Mouse (Mus musculus) hindbrain, embryonic 16.5 days (tissue): ENCODE results near the gene Fyco1. TPM values are rescaled to one million over a fixed set of nuclear protein-coding genes. Genes with fewer than 3 reads are reported as not detected.
"Not testable (repeated sequence)": the region's sequence is repeated elsewhere in the genome, so short reads cannot be mapped to it uniquely, and the experiment has no call there.

ENCODE experiments used
- ATAC-seq: fragments of 200-750 bp; cut with Nextera tagmentation; 2 replicates; pipeline ENCODE4 v1.8.0; 2017; ENCODE audit warnings: moderate TSS enrichment, moderate library complexity
- H3K27ac ChIP-seq: fragments of 300-500 bp; sonication (generic); 2 replicates; pipeline ENCODE4 v1.5.1; 2014; ENCODE audit warnings: low read depth, mild to moderate bottlenecking, control low read depth, low read length, moderate library complexity
- H3K27me3 ChIP-seq: fragments of 300-500 bp; sonication (generic); replicated peaks from 2 replicates; pipeline ENCODE4 v1.6.1; 2014; ENCODE audit warnings: low read length; ENCODE audit not compliant: control insufficient read depth, insufficient read depth
- H3K36me3 ChIP-seq: fragments of 300-500 bp; sonication (generic); 2 replicates; pipeline ENCODE4 v1.6.1; 2014; ENCODE audit warnings: mild to moderate bottlenecking, low read length, moderate library complexity, mixed read lengths; ENCODE audit not compliant: control insufficient read depth, insufficient read depth
- H3K4me1 ChIP-seq: fragments of 300-500 bp; sonication (generic); 2 replicates; pipeline ENCODE4 v1.6.1; 2014; ENCODE audit warnings: low read depth, low read length; ENCODE audit not compliant: control insufficient read depth, insufficient read depth
- H3K4me2 ChIP-seq: fragments of 300-500 bp; sonication (generic); 2 replicates; pipeline ENCODE4 v1.6.1; 2014; ENCODE audit warnings: mild to moderate bottlenecking, low read length, control low read depth, moderate library complexity
- H3K4me3 ChIP-seq: fragments of 300-500 bp; sonication (generic); 2 replicates; pipeline ENCODE4 v1.5.1; 2014; ENCODE audit warnings: mild to moderate bottlenecking, low read length, control low read depth, moderate library complexity
- H3K9ac ChIP-seq: fragments of 300-500 bp; sonication (generic); 2 replicates; pipeline ENCODE4 v1.6.1; 2014; ENCODE audit warnings: low read depth, mild to moderate bottlenecking, control low read depth, low read length, moderate library complexity
- H3K9me3 ChIP-seq: fragments of 300-500 bp; sonication (generic); 2 replicates; pipeline ENCODE4 v1.6.1; 2014; ENCODE audit warnings: mild to moderate bottlenecking, low read length, moderate library complexity; ENCODE audit not compliant: control insufficient read depth
- WGBS: fragments of 180-500 bp; shearing (Covaris S2); extraction: QIAGEN DNeasy Blood & Tissue Kit; methylation state at CpG from one replicate; pipeline ENCODE4 v1.1.7; 2014; 5-methylcytosine and 5-hydroxymethylcytosine counted together
- polyA plus RNA-seq: library from polyadenylated mRNA; unstranded; fragments of >200 nt; fragmentation: Nextera tagmentation; extraction: Ambion mirVana; gene quantifications from 2 replicates; pipeline ENCODE4 v1.2.1, GENCODE M21; 2015

Gene Fyco1
- polyA plus RNA-seq, 1 experiment from 2014 or later: 17.0 TPM

DNA sequence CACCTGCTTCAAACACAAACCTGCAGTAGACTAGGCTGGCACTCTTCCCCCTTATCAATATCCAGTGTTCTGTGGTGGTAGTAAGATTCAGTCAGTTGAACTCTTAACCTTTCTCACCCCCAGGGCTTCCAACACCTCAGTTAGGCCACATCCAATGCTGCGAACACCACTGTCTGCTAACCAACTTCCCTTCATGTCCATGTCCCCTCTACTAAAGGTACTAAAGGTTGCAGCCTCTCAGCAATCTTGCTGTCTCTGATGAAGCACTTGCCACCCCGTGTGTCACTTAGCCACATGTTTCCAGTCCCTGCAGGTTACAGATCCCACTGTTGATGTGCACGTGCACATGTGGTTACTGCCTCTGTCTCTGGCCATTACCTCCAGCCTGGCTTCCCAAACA, 87.9 kb downstream of the Fyco1 start:
- no peaks in the 10 kb centered on the region for H3K36me3 ChIP-seq
- no peak for ATAC-seq
- no peaks in the 10 kb centered on the region for H3K27me3 ChIP-seq
- no peak overlapping the region for H3K4me3 ChIP-seq
- H3K9ac ChIP-seq: no peak overlapping the region
- H3K4me2 ChIP-seq: no peak overlapping the region
- 86% methylated on average over 3 of the region's 3 CpGs for WGBS
- no peaks in the 10 kb centered on the region for H3K9me3 ChIP-seq
- H3K4me1 ChIP-seq: no peaks in the 10 kb centered on the region
- H3K27ac ChIP-seq: no peak overlapping the region

GRCm38 (mm10) chr9:123762886-123763285, 88.8 kb downstream of the Fyco1 start:
- H3K4me1 ChIP-seq: no peaks in the 10 kb centered on the region
- no peak overlapping the region for H3K4me2 ChIP-seq
- H3K36me3 ChIP-seq: no peaks in the 10 kb centered on the region
- H3K27ac ChIP-seq: no peak overlapping the region
- H3K4me3 ChIP-seq: no peak overlapping the region
- H3K9ac ChIP-seq: no peak overlapping the region
- no peaks in the 10 kb centered on the region for H3K27me3 ChIP-seq
- ATAC-seq: no peak
- no peaks in the 10 kb centered on the region for H3K9me3 ChIP-seq
- WGBS: 87% methylated on average over 4 of the region's 4 CpGs

GRCm38 (mm10) chr9:123760806-123761205, 90.9 kb downstream of the Fyco1 start:
- H3K36me3 ChIP-seq: no peaks in the 10 kb centered on the region
- no peaks in the 10 kb centered on the region for H3K27me3 ChIP-seq
- no peak overlapping the region for H3K4me3 ChIP-seq
- no peak for ATAC-seq
- no peaks in the 10 kb centered on the region for H3K9me3 ChIP-seq
- H3K9ac ChIP-seq: no peak overlapping the region
- no peaks in the 10 kb centered on the region for H3K4me1 ChIP-seq
- no peak overlapping the region for H3K27ac ChIP-seq
- 89% methylated on average over 3 of the region's 3 CpGs for WGBS
- no peak overlapping the region for H3K4me2 ChIP-seq

DNA sequence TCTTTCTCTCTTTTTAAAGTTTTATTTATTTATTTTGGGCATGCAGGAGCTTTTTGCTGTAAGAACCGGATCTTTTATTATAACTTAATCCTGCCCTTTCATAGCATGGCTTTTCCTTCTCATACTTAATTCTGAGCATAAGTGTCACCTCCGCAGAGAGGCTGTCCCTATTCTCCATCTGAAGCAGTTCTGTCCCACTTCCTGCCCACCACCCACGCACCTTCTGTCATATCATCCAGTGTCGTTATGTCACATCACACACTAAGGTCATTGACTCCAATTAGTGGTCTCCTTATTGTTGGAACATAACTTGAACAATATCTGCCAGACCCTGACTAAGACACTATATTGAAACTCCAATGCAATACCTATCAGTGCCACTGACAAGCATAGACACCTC, 93.1 kb downstream of the Fyco1 start:
- Histone ChIP-seq H3K4me3 (no peak overlapping the region), H3K27me3 (no peaks in the 10 kb centered on the region), H3K4me2 (no peak overlapping the region), H3K27ac (no peak overlapping the region), H3K9ac (no peak overlapping the region), H3K36me3 (no peaks in the 10 kb centered on the region), H3K9me3 (no peaks in the 10 kb centered on the region), H3K4me1 (no peaks in the 10 kb centered on the region)
- no peak for ATAC-seq
- 88% methylated on average over 4 of the region's 4 CpGs for WGBS

- no peaks in the 10 kb centered on the region for H3K27me3 ChIP-seq
- H3K4me3 ChIP-seq: no peak overlapping the region
- no peak overlapping the region for H3K9ac ChIP-seq
- no peak overlapping the region for H3K4me2 ChIP-seq
- no peaks in the 10 kb centered on the region for H3K9me3 ChIP-seq
- no peaks in the 10 kb centered on the region for H3K4me1 ChIP-seq
- WGBS: 82% methylated on average over 1 of the region's 1 CpGs
- no peak for ATAC-seq
- H3K27ac ChIP-seq: no peak overlapping the region
- H3K36me3 ChIP-seq: no peaks in the 10 kb centered on the region
Measured at GRCm38 (mm10) chr9:123758156-123758555, 93.5 kb downstream of the Fyco1 start.

- H3K27me3 ChIP-seq: no peaks in the 10 kb centered on the region
- WGBS: 66% methylated on average over 2 of the region's 2 CpGs
- H3K9ac ChIP-seq: no peak overlapping the region
- ATAC-seq: no peak
- H3K36me3 ChIP-seq: no peaks in the 10 kb centered on the region
- H3K27ac ChIP-seq: no peak overlapping the region
- H3K9me3 ChIP-seq: no peaks in the 10 kb centered on the region
- H3K4me2 ChIP-seq: no peak overlapping the region
- no peaks in the 10 kb centered on the region for H3K4me1 ChIP-seq
- no peak overlapping the region for H3K4me3 ChIP-seq
Measured at GRCm38 (mm10) chr9:123757326-123757725, 94.4 kb downstream of the Fyco1 start.

GRCm38 (mm10) chr9:123756752-123757151, 94.9 kb downstream of the Fyco1 start:
- Histone ChIP-seq H3K27ac (no peak overlapping the region), H3K27me3 (no peaks in the 10 kb centered on the region), H3K9ac (no peak overlapping the region), H3K4me1 (no peaks in the 10 kb centered on the region), H3K9me3 (no peaks in the 10 kb centered on the region), H3K4me2 (no peak overlapping the region), H3K36me3 (no peaks in the 10 kb centered on the region), H3K4me3 (no peak overlapping the region)
- 85% methylated on average over 3 of the region's 3 CpGs for WGBS
- no peak for ATAC-seq

DNA sequence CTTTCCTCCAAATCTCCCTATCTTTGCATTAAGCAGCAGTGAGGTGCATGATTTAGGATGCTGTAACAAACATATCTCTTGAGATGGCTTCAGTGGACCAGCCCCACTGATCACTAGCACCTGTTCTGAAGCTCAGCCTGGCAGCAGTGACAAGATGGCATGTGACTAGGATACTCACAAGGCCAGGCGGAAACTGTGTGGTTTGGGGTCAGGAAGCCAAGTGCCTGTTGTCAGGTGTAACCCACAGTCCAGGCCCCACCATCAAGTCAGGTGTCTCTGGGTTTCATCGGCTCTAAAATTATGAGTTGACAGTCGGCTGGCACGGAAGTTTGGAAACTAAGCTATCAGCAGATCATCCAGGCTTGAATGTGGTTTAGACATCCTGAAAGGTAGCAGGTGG, 97.4 kb downstream of the Fyco1 start:
- H3K9me3 ChIP-seq: no peaks in the 10 kb centered on the region
- no peak overlapping the region for H3K4me3 ChIP-seq
- no peak for ATAC-seq
- H3K27ac ChIP-seq: no peak overlapping the region
- 93% methylated on average over 4 of the region's 4 CpGs for WGBS
- no peak overlapping the region for H3K9ac ChIP-seq
- no peaks in the 10 kb centered on the region for H3K4me1 ChIP-seq
- no peaks in the 10 kb centered on the region for H3K27me3 ChIP-seq
- H3K4me2 ChIP-seq: no peak overlapping the region
- no peaks in the 10 kb centered on the region for H3K36me3 ChIP-seq

GRCm38 (mm10) chr9:123749687-123750086, 102.0 kb downstream of the Fyco1 start:
- 92% methylated on average over 7 of the region's 8 CpGs for WGBS
- ATAC-seq: not testable (repeated sequence)

GRCm38 (mm10) chr9:123740799-123741198, 110.9 kb downstream of the Fyco1 start:
- Histone ChIP-seq H3K9ac (no peak overlapping the region), H3K4me1 (no peaks in the 10 kb centered on the region), H3K4me3 (no peak overlapping the region), H3K9me3 (no peaks in the 10 kb centered on the region), H3K36me3 (no peaks in the 10 kb centered on the region), H3K4me2 (no peak overlapping the region), H3K27me3 (no peaks in the 10 kb centered on the region), H3K27ac (no peak overlapping the region)
- no peak for ATAC-seq
- 86% methylated on average over 4 of the region's 4 CpGs for WGBS

More at GRCm38 (mm10) chr9:123749687-123750086, 102.0 kb downstream of the Fyco1 start:
- not testable (repeated sequence) for H3K27ac ChIP-seq, H3K36me3 ChIP-seq, H3K9ac ChIP-seq, H3K9me3 ChIP-seq, H3K4me2 ChIP-seq, H3K27me3 ChIP-seq, H3K4me3 ChIP-seq, H3K4me1 ChIP-seq
